Mouse (Mus musculus): ENCODE measurements around the gene Zfp646.

Gene Zfp646

DNA sequence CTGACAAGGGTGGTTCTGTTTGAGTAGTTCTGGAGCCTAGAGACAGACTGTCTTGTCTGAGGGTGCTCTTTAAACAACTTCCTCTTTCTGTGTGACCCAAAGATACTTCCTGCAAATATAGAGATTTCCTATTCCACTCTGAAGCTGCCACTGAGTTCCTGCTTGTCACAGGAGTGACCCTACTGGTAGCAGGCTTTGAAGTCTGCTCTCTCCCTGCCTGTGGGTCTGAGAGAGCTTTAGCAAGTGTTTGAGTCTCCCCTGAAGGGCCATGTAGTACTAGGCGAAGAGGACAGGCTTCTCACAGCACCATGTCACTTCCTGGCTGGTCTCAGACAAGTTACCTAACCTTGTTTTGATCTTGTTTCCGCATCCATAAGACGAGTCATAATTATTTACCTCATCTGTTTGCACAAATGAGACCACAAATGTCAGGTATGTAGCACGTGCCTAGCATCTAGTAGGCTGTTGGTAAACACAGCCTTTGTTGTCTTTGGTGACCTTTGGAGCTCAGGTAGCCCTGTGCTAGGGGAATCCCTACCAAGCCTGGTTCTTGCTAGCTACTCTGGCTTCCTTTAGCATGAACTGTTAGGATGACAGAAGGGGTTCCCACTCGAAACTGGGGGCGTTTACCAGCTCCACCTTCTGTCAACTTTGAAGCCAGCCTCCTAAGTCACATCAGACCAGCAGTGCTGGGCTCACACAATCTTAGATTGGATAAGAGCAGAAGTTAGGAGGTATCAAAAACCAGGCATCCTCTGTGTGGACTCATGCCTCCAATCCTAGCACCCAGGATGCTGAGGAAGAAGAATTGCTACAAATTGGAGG, 46.6 kb downstream of the Zfp646 start:
- no peak for DNase-seq

DNA sequence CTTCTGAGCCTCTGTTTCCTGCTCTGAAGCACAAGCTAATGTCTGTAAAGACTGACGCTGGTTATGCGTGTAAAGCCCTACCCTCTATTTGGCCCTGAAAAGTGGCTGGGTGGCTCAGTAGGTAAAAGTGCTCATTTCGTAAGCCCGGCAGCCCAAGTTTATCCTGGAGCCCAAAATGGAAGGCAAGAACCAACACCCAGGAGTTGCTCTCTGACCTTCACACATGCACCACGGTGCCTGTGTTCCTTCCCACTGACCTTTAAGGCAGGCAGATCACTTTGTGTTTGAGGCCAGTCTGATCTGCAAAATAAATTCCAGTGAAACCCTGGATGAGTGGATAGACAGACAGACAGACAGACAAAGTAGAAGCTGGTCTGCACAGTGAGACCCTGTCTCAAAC, 47.7 kb downstream of the Zfp646 start:
- no peak for DNase-seq

DNA sequence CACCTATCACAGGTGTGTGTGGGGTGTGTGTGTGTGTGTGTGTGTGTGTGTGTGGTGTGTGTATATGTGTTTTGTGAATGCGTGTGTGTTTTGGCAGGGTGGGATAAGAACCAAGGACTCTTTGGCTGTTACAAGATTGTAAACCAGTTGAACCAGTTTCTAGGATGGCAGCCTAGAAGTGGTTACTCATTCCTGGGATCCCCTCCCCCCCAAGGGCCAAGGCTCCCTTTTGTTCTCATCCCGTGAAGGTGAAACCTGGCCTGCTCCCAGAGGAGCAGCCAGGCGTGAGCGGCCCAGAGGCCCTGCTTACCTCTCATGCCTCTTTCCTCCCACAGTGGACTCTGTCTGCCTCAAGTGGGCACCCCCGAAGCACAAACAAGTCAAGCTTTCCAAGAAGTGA, 49.2 kb downstream of the Zfp646 start:
- DNase-seq = no peak

DNA sequence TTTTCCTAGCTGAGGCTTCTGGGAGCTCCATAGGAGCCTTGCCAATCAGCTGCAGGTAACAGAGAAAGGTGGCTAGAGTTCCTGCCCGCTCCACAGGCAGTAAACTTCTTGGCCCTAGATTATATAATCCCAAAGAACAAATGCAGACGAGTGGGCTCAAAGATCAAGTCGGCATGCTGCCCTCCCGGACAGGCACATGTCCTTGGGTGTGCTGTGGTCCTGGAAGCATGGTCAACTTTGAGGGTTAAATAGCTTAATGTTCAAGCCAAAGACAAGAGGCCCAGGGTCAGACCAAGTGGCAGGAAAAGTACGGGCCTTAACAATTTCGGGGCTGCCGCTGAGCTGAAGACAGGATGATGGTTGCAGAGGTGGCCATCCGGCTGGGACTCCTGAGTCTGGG, 50.0 kb downstream of the Zfp646 start:
- DNase-seq = no peak

DNA sequence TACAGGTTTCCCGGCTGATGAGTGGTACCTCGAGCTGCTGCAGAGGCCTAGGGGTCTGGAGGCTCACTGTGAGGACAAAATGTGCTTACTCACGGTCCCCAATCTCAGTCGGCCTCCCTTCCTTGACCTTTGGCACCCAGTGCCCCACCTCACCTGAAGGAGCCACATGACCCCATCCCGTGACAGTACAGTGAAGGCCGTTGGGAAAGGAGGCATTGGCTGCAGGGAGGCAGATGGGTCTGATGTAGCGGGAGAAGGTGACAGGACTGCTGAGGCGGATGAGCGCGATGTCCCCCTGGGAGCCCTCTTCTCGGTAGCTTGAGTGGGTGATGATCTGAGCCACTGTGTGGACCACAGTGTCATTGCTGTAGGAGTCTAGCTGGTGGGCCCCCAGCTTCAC, 50.8 kb downstream of the Zfp646 start:
- DNase-seq = no peak

DNA sequence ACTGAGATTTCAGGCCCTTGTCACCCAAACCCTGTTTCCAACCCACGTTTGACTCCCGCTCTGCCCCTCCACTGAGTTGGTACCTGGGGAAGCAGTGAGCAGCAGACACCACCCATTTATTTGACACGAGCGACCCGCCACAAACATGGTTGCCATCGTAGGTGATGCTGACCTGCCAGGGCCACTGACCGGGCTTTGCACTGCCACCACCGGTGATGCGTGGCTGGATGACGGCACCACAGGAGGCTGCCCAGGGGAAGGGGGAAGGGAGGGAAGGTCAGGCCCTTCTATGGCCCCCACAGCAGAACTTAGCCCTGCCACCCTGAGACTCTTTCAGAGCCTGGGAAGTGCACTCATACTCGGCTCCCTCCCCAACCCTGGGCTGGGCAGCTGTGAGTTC, 51.7 kb downstream of the Zfp646 start:
- no peak for DNase-seq

DNA sequence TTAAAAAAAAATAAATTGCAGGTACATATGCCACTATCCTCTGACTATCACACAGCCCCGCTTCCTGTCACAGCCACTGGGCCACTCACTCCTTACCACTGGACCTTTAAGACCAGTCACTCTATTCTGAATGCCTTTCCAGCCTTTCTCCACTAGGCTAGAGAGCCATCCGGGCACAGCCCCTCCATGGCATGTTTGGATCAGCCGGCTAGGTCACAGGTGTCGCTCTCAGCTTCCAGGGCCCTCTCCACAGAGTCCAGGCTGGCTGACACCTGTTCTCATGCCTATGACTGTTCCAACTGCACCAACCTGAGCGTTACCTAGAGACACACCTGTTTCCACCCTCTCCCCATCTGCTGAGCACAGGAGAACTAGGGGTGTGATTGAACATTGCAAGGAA, 52.6 kb downstream of the Zfp646 start:
- no peak for DNase-seq

DNA sequence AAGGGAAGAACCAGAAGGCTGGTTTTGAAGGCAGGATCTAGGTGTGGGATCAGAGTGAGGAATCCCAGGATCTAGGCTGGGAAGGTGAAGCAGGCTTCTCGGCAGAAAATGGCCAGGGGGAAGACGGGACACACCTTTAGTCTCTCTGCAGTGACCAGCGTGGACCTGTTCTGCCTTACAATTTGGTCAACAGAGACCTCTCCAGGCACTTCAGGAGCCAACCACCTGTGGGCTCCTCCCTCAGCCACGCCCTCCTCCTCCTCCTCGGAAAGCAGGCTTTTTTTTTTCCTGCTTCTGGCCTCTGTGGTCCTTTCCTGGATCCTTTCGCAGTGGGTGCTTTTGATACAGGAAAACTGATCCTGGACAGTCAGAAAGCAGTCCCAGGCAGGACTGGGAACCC, 53.9 kb downstream of the Zfp646 start, which contains the start of gene Prss8:
TSS of gene Prss8 (minus strand) at position 182 of the 400 bp plus-strand sequence.
- no peak for DNase-seq

DNA sequence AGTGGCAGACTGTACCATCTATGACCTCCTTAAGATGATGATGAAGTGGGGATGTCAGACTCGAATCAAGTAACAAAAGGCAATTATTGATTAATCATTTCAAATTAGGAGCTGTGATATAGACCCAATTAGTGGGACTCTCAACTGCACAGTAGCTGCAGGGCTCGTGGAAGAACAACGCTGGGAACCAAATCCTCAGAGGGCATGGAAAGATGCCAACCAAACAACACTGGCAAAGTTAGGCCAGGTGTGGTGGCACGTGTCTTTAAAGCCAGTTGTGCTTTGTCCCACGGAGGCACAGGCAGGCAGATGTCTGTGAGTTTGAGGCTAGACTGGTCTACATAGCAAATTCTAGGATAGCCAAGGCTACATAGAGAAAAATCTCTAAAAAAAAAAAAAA, 54.6 kb downstream of the Zfp646 start:
- no peak for DNase-seq

DNA sequence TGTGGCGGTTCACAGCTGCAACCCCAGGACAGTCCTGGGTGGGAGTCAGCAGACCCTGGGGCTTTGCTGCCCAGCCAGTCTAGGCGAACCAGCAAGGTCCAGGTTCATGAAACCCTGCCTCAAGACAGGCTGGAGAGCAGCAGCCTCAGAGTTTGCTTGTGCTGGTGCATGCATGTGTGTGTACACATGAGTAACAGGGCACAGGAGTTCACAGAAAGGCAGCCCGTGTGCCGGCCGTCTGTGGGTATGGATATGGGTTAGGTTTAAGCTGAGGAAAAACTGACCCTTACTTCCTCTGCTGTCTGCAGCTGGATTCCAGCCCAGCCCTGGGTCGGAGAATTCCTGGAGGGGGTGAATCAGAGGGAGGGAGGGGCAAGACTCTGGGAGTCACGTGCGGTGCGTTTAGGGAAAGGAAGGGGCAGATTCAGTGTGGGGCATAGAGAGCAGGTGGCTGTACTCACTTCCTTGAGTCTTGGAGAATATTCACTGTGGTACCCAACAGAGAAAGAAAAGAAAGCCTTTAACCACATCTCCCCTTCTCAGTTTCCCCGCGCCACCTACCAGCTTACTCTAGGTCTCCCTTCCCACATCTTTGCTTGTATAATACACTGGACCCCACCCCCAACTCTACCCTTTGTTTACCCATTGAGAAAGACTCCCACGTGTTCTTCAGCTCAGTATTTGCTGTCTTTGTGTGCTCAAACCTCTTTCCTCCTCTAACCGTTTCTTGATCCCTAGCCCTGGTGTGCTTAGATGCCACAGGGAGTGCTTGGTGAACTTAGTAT, 55.5 kb downstream of the Zfp646 start:
- DNase-seq = no peak

DNA sequence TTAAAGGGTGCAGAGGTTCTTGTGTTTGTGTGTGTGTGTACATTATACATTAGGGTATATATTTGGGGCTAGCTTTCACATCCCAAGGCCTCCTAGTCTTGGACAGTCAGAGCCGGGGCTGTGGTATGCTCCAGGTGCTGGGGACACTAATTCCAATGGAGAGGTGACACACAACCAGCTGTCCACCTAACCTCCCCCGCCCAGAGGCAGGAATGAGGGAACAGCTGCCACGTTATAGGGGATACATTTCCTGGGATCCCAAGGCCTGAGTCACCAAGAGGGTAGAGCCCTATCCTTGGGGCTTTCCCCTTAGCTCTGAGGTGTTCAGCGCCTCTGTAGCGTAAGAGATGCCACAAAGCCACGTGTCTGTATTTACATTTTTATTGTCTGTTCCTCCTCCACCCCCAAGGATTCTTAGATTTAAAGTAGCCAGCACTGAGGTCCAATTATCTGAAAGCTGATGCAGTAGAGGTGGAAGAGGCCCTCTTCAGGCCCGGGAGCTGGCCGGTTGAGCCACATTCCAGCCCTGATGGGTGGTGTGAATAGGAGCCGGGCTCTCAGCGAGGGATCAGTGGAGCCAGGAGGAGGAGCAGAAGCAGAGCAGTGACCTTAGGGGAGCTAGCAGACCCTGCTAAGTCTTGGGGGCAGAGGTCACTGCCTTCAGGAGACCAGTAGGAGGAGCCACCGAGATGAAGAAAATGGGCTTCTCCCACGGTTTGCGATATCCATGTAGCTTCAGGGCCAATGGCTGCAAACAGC, 56.4 kb downstream of the Zfp646 start:
- no peak for DNase-seq

DNA sequence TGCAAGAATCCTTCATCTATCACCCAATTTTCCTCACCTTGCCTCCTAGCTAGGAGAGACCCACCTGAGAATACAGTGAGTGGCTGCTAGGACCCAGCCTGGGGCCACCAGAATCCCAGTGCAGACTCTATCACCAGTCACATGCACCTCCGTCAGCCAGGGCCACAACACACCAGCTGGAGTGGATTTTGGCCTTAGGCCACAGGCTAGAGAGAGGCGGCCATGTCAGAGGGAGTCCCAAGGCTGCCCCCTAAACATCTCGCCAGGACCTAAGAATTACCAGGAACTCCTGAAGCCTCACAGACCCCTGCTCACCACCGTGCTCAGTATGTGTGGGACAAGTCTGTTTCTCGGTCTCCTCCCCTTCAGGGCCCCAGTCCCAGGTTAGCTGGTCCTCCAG, 58.1 kb downstream of the Zfp646 start:
- no peak for DNase-seq

DNA sequence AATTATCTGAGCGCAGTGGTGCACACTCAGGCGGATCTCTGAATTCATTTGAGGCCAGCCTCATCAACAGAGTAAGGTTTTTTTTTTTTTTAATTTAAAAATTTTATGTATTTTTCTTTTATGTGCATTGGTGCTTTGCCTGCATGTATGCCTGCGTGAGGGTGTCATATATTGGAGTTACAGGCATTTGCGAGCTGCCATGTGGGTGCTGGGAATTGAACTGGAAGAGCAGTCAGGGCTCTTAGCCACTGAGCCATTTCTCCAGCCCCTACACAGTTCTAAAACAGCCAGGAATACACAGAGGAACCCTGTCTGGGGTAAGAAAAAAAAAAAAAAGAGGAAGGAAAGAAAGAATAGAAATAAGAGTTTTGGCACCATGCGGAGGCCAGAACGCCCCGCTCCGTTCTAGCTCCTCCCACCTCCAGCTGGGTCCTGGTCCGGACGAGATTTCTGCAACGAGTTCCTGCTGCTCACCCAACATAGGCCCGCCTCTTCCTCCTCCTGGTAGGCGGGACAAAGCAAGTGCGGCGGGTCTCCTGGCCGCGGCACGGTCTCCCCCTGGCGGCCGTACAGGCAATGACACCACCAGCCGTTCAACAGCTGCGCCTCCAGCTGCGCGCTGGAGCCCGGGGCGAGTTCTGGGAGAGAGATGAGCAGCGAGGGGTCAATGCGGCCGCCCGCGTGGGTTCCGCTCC, 59.2 kb downstream of the Zfp646 start:
- DNase-seq = peak; percentile 96
